Mouse (Mus musculus): Measurements from ENCODE around the gene Neo1.

GRCm38 (mm10) chr9:58967371-58967770, 68.9 kb downstream of the Neo1 start:
- TF ChIP-seq ZC3H11A (IDR thresholded peaks at IDR 0.05; ENCODE audit: borderline replicate concordance, low read depth, low read length) (no peak), MAFK (IDR thresholded peaks at IDR 0.05; ENCODE audit: insufficient read depth, low read depth, low read length) (no peak)

All from ES-E14 (cell line).